Mouse (Mus musculus) hindbrain, embryonic 16.5 days (tissue): ENCODE data around the gene Nek9. TPM values are rescaled to one million over a fixed set of nuclear protein-coding genes. Genes with fewer than 3 reads are reported as not detected.
A peak's percentile ranks its signal among the peaks of the same experiment; 100 is the strongest.

ENCODE experiments used
- ATAC-seq: fragments of 200-750 bp; cut with Nextera tagmentation; 2 replicates; pipeline ENCODE4 v1.8.0; 2017; ENCODE audit warnings: moderate TSS enrichment, moderate library complexity
- H3K27ac ChIP-seq: fragments of 300-500 bp; sonication (generic); 2 replicates; pipeline ENCODE4 v1.5.1; 2014; ENCODE audit warnings: low read depth, mild to moderate bottlenecking, control low read depth, low read length, moderate library complexity
- H3K27me3 ChIP-seq: fragments of 300-500 bp; sonication (generic); replicated peaks from 2 replicates; pipeline ENCODE4 v1.6.1; 2014; ENCODE audit warnings: low read length; ENCODE audit not compliant: control insufficient read depth, insufficient read depth
- H3K36me3 ChIP-seq: fragments of 300-500 bp; sonication (generic); 2 replicates; pipeline ENCODE4 v1.6.1; 2014; ENCODE audit warnings: mild to moderate bottlenecking, low read length, moderate library complexity, mixed read lengths; ENCODE audit not compliant: control insufficient read depth, insufficient read depth
- H3K4me1 ChIP-seq: fragments of 300-500 bp; sonication (generic); 2 replicates; pipeline ENCODE4 v1.6.1; 2014; ENCODE audit warnings: low read depth, low read length; ENCODE audit not compliant: control insufficient read depth, insufficient read depth
- H3K4me2 ChIP-seq: fragments of 300-500 bp; sonication (generic); 2 replicates; pipeline ENCODE4 v1.6.1; 2014; ENCODE audit warnings: mild to moderate bottlenecking, low read length, control low read depth, moderate library complexity
- H3K4me3 ChIP-seq: fragments of 300-500 bp; sonication (generic); 2 replicates; pipeline ENCODE4 v1.5.1; 2014; ENCODE audit warnings: mild to moderate bottlenecking, low read length, control low read depth, moderate library complexity
- H3K9ac ChIP-seq: fragments of 300-500 bp; sonication (generic); 2 replicates; pipeline ENCODE4 v1.6.1; 2014; ENCODE audit warnings: low read depth, mild to moderate bottlenecking, control low read depth, low read length, moderate library complexity
- H3K9me3 ChIP-seq: fragments of 300-500 bp; sonication (generic); 2 replicates; pipeline ENCODE4 v1.6.1; 2014; ENCODE audit warnings: mild to moderate bottlenecking, low read length, moderate library complexity; ENCODE audit not compliant: control insufficient read depth
- WGBS: fragments of 180-500 bp; shearing (Covaris S2); extraction: QIAGEN DNeasy Blood & Tissue Kit; methylation state at CpG from one replicate; pipeline ENCODE4 v1.1.7; 2014; 5-methylcytosine and 5-hydroxymethylcytosine counted together
- polyA plus RNA-seq: library from polyadenylated mRNA; unstranded; fragments of >200 nt; fragmentation: Nextera tagmentation; extraction: Ambion mirVana; gene quantifications from 2 replicates; pipeline ENCODE4 v1.2.1, GENCODE M21; 2015

The Nek9 gene
- polyA plus RNA-seq, 1 experiment from 2014 or later, result 9.9 TPM

- Histone ChIP-seq H3K4me2 (peak overlapping the region; percentile 95), H3K4me1 (peaks cover 6% of the 10 kb centered on the region), H3K27me3 (no peaks in the 10 kb centered on the region), H3K9me3 (no peaks in the 10 kb centered on the region), H3K4me3 (peak overlapping the region; percentile 85), H3K9ac (peak overlapping the region; percentile 89), H3K36me3 (peaks cover 3% of the 10 kb centered on the region; the same call in 1 of the 2 replicates), H3K27ac (peak overlapping the region; percentile 82)
- ATAC-seq, result peak; percentile 16; the same call in 1 of the 2 replicates
- 2% methylated on average over 10 of the region's 10 CpGs for WGBS
These were observed 59.6 kb downstream of the Nek9 start for GRCm38 (mm10) chr12:85279396-85280080.

GRCm38 (mm10) chr12:85278919-85279318 is 60.2 kb downstream of the Nek9 start:
- no peak overlapping the region for H3K9ac ChIP-seq
- no peak overlapping the region for H3K4me2 ChIP-seq
- peaks cover 6% of the 10 kb centered on the region for H3K4me1 ChIP-seq
- no peaks in the 10 kb centered on the region for H3K9me3 ChIP-seq
- no peak for ATAC-seq
- no peak overlapping the region for H3K4me3 ChIP-seq
- no peaks in the 10 kb centered on the region for H3K27me3 ChIP-seq
- no peak overlapping the region for H3K27ac ChIP-seq
- peaks cover 3% of the 10 kb centered on the region; the same call in 1 of the 2 replicates for H3K36me3 ChIP-seq
- 94% methylated on average over 10 of the region's 10 CpGs for WGBS

GRCm38 (mm10) chr12:85276273-85276672 is 62.9 kb downstream of the Nek9 start:
- WGBS, result 66% methylated on average over 5 of the region's 5 CpGs
- no peak for ATAC-seq
- Histone ChIP-seq H3K4me3 (no peak overlapping the region), H3K4me2 (no peak overlapping the region), H3K4me1 (peaks cover 6% of the 10 kb centered on the region), H3K9ac (no peak overlapping the region), H3K27ac (no peak overlapping the region), H3K36me3 (peaks cover 3% of the 10 kb centered on the region; the same call in 1 of the 2 replicates), H3K9me3 (no peaks in the 10 kb centered on the region), H3K27me3 (no peaks in the 10 kb centered on the region)

GRCm38 (mm10) chr12:85273508-85273907 is 65.7 kb downstream of the Nek9 start:
- Histone ChIP-seq H3K4me1 (peaks cover 4% of the 10 kb centered on the region; the same call in 1 of the 2 replicates), H3K36me3 (peaks cover 3% of the 10 kb centered on the region; the same call in 1 of the 2 replicates), H3K27me3 (no peaks in the 10 kb centered on the region), H3K9me3 (no peaks in the 10 kb centered on the region), H3K9ac (no peak overlapping the region), H3K4me2 (no peak overlapping the region), H3K27ac (no peak overlapping the region), H3K4me3 (no peak overlapping the region)
- WGBS, result 95% methylated on average over 10 of the region's 10 CpGs
- no peak for ATAC-seq

GRCm38 (mm10) chr12:85271843-85272206 is 67.3 kb downstream of the Nek9 start:
- ATAC-seq, result no peak
- no peak overlapping the region for H3K4me2 ChIP-seq
- no peak overlapping the region for H3K27ac ChIP-seq
- no peaks in the 10 kb centered on the region for H3K9me3 ChIP-seq
- H3K4me3 ChIP-seq, result no peak overlapping the region
- no peak overlapping the region for H3K9ac ChIP-seq
- 76% methylated on average over 4 of the region's 4 CpGs for WGBS
- H3K4me1 ChIP-seq, result peaks cover 4% of the 10 kb centered on the region; the same call in 1 of the 2 replicates
- peaks cover 3% of the 10 kb centered on the region; the same call in 1 of the 2 replicates for H3K36me3 ChIP-seq
- no peaks in the 10 kb centered on the region for H3K27me3 ChIP-seq

GRCm38 (mm10) chr12:85271132-85271842 is 67.9 kb downstream of the Nek9 start:
- Histone ChIP-seq H3K36me3 (peaks cover 3% of the 10 kb centered on the region; the same call in 1 of the 2 replicates), H3K9ac (no peak overlapping the region), H3K9me3 (no peaks in the 10 kb centered on the region), H3K4me1 (peaks cover 4% of the 10 kb centered on the region; the same call in 1 of the 2 replicates), H3K27me3 (no peaks in the 10 kb centered on the region), H3K27ac (no peak overlapping the region), H3K4me2 (no peak overlapping the region), H3K4me3 (no peak overlapping the region)
- WGBS, result 73% methylated on average over 7 of the region's 7 CpGs
- no peak for ATAC-seq

GRCm38 (mm10) chr12:85270319-85270718 is 68.8 kb downstream of the Nek9 start, which contains the start of gene Mlh3:
TSS of gene Mlh3 (minus strand) at chr12:85270599.
- H3K4me2 ChIP-seq, result peak within 1 kb of the TSS; percentile 73
- peak within 1 kb of the TSS; percentile 86 for H3K9ac ChIP-seq
- peaks cover 4% of the 10 kb centered on the region; the same call in 1 of the 2 replicates for H3K4me1 ChIP-seq
- H3K4me3 ChIP-seq, result peak within 1 kb of the TSS; percentile 61
- peak; percentile 98 for ATAC-seq
- under 1% methylated on average over 35 of the region's 35 CpGs for WGBS
- no peaks in the 10 kb centered on the region for H3K27me3 ChIP-seq
- peaks cover 3% of the 10 kb centered on the region; the same call in 1 of the 2 replicates for H3K36me3 ChIP-seq
- no peaks in the 10 kb centered on the region for H3K9me3 ChIP-seq
- H3K27ac ChIP-seq, result peak within 1 kb of the TSS; percentile 90

- ATAC-seq, result no peak
- 57% methylated on average over 3 of the region's 3 CpGs for WGBS
- peaks cover 4% of the 10 kb centered on the region; the same call in 1 of the 2 replicates for H3K4me1 ChIP-seq
- H3K36me3 ChIP-seq, result peaks cover 3% of the 10 kb centered on the region; the same call in 1 of the 2 replicates
- no peaks in the 10 kb centered on the region for H3K9me3 ChIP-seq
- H3K4me3 ChIP-seq, result peak overlapping the region; percentile 61
- peak overlapping the region; percentile 86 for H3K9ac ChIP-seq
- peak overlapping the region; percentile 90 for H3K27ac ChIP-seq
- H3K27me3 ChIP-seq, result no peaks in the 10 kb centered on the region
- peak overlapping the region; percentile 73 for H3K4me2 ChIP-seq
These were observed 69.3 kb downstream of the Nek9 start for GRCm38 (mm10) chr12:85269821-85270220.

GRCm38 (mm10) chr12:85266248-85266647 is 72.9 kb downstream of the Nek9 start:
- ATAC-seq, result no peak

More at GRCm38 (mm10) chr12:85266248-85266647, 72.9 kb downstream of the Nek9 start:
- H3K27ac ChIP-seq, result no peak overlapping the region
- peaks cover 4% of the 10 kb centered on the region; the same call in 1 of the 2 replicates for H3K4me1 ChIP-seq
- no peak overlapping the region for H3K4me3 ChIP-seq
- no peaks in the 10 kb centered on the region for H3K9me3 ChIP-seq
- no peaks in the 10 kb centered on the region for H3K36me3 ChIP-seq
- WGBS, result 93% methylated on average over 3 of the region's 3 CpGs
- H3K27me3 ChIP-seq, result no peaks in the 10 kb centered on the region
- H3K9ac ChIP-seq, result no peak overlapping the region
- no peak overlapping the region for H3K4me2 ChIP-seq
